Mouse (Mus musculus) layer of hippocampus, adult 6 months (tissue): Measurements from ENCODE around the gene Drd3. TPM values are rescaled to one million over a fixed set of nuclear protein-coding genes. Genes with fewer than 3 reads are reported as not detected.

Experiments used
- long read RNA-seq, 2 experiments: library from polyadenylated mRNA; unstranded; transcript quantifications; one replicate each; pipeline ENCODE4 v2.0.0; 2019 to 2020
- microRNA-seq: library from miRNA; unstranded; fragments of <30 nt; microRNA quantifications from one replicate; pipeline ENCODE4 v1.2.0, GENCODE M21; 2020
- polyA plus RNA-seq: library from polyadenylated mRNA; unstranded; fragments of <200 nt; fragmentation: Nextera tagmentation; gene quantifications from 2 replicates; pipeline ENCODE4 v1.2.3, GENCODE M21; 2021

Gene Drd3
- 0.09 and 0.19 TPM in 2 replicates for polyA plus RNA-seq
- long read RNA-seq, experiment 1, result 0 reads
- long read RNA-seq, experiment 2, result 0 reads

GRCm38 (mm10) chr16:43753751-43754150 is at the start of gene Drd3:
Gene Drd3 (plus strand): TSS chr16:43754026.

Small RNA genes within 50 kb of the gene (microRNA-seq; reads per million reads assigned to microRNA genes)
- not detected for gene Gm25996

Other genes with a start within 250 kb of the Drd3 start
- gene Tigit, start 89.9 kb upstream of the Drd3 start, polyA plus RNA-seq, result not detected in 2 replicates
- 4.0 and 5.8 TPM in 2 replicates for gene Ccdc191, start 135.8 kb downstream of the Drd3 start, polyA plus RNA-seq
- 4.5 and 5.8 TPM in 2 replicates for gene Qtrt2, start 172.8 kb downstream of the Drd3 start, polyA plus RNA-seq
- gene Zdhhc23, start 225.8 kb downstream of the Drd3 start, polyA plus RNA-seq, result 6.5 TPM in 2 replicates